Mouse (Mus musculus): ENCODE measurements around the gene Gm20449. TPM values are rescaled to one million over a fixed set of nuclear protein-coding genes. Genes with fewer than 3 reads are reported as not detected.
"Not testable (repeated sequence)": the region's sequence is repeated elsewhere in the genome, so short reads cannot be mapped to it uniquely, and the experiment has no call there.

Gene Gm20449
- under 1 TPM in 1 of 2 experiments, not detected in 1; 0.15 TPM for total RNA-seq (2021)
- long read RNA-seq, experiment 1, result 0 reads
- long read RNA-seq, experiment 2, result 0 reads

- peak; percentile 99 for DNase-seq
Measured at GRCm38 (mm10) chr7:41499389-41500049, at the start of gene Gm20449, which contains the start of gene AW146154. Gm20449 (minus strand) TSS chr7:41499417. AW146154 (minus strand) TSS chr7:41499890.

DNA sequence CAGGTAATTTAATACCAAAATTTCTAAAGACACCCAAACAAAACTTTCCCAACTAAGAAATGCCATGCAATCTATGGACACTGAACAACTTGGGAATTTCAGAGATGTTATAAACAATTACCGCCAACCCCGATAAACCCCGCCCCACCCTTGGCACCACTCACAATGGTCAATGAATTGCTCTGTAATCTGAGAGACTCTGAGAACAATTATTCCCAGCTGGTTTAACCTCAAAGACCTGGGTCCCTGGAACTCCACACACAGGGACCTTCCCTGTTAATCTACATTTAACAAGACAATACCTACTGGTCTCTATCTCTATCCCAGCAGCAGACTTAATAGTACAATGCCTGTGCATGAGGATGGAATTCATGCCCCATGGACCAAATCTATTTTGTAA lies 13.5 kb upstream of the Gm20449 start:
- DNase-seq, result no peak

DNA sequence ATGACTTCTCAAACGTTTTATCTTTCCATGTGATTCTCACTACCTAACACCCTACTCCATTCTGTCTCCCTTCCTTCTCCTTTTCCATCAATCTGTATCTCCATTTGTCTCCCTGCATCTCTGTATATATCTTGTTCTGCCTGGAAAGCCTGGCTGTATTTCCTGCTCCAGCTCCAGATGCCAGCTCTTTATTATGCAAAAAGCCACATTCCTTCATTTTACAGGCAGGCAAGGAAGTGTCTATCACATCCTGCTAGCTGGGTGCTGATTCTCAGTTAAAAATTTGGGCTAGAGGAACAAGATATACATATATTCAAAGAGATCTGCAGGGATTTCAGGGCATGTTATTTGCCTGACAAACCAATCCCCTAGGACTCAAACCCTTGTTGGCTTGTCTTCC lies 13.0 kb upstream of the Gm20449 start:
- DNase-seq, result no peak

DNA sequence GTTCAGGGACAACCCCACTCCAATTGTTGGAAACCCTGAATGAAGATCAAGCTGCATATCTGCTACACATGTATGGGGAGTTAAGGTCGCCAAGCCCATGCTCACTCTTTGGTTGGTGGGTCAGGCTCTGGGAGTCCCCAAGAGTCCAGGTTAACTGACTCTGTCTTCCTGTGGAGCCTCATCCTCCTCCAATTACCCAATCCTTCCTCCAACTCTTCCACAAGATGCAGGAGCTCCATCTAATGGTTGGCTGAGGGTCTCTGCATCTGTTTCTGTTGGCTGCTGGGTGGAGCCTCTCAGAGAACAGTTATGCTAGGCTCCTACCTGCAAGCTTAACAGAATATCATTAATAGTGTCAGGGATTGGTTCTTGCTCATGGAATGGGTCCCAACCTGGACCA lies 3.2 kb upstream of the Gm20449 start:
- DNase-seq, result no peak

- DNase-seq, result peak; percentile 72
Measured at GRCm38 (mm10) chr7:41500151-41500934, 1.1 kb upstream of the Gm20449 start.

- DNase-seq, result not testable (repeated sequence)
Measured at GRCm38 (mm10) chr7:41499018-41499388, 214 bp downstream of the Gm20449 start.

DNA sequence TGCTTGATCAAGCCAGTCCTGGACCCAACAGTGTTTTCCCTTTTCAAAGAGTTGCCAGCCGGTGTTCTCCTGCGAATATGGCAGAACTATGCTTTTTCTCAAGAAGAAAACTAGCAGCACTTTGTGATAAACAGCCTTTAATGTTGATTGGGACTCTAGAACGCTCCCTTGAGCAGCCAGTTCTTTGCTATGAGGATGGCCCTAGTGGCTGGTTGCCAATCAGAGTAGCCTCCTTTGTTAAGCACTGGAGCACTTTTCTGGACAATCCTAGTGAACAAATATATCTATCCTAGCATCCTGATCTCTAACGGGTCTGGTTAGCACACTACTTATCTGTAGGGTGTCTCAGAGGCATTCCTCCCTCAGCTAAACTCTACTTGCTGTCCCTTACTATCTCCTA lies 753 bp downstream of the Gm20449 start:
- not testable (repeated sequence) for DNase-seq

DNA sequence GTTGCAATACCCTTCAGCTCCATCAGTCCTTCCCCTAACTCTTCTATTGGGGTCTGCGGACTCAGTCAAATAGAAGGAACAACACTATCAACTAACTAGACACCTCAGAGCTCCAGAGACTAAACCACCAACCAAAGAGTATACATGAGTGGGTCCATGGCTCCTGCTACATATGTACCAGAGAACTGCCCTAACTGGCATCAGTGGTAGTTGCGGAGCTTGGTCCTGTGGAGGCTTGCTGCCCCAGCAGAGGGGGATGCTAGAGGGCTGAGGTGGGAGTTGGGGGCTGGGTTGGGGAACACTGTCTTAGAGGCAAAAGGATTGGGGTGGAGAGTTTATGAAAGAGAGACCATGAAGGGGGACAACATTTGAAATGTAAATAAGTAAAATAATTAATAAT lies 1.3 kb downstream of the Gm20449 start:
- no peak for DNase-seq

DNA sequence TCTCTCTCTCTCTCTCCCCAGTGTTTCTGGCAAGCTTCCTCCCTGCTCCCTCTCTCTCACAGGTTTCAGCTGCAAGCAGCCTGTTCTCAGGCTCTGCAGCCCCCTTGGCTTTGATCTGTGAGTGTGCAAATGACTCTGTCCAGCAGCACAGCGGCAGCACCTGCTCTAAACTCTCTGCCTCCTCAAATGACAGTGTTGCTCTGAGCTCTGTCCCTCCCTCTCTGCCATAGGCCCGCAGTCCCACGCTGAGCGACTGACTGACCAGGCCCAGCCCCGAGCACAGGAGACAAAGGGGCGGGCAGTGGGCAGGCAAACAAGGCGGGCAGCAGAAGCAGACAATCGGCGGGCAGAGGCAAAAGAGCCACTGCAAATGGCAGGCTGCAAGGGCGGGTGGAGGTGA lies 47.4 kb downstream of the Gm20449 start:
- no peak for DNase-seq

GRCm38 (mm10) chr7:41448596-41448995 lies 50.6 kb downstream of the Gm20449 start, which contains the start of gene Vmn2r57:
Vmn2r57 (minus strand) TSS chr7:41448696.
- not testable (repeated sequence) for DNase-seq

DNA sequence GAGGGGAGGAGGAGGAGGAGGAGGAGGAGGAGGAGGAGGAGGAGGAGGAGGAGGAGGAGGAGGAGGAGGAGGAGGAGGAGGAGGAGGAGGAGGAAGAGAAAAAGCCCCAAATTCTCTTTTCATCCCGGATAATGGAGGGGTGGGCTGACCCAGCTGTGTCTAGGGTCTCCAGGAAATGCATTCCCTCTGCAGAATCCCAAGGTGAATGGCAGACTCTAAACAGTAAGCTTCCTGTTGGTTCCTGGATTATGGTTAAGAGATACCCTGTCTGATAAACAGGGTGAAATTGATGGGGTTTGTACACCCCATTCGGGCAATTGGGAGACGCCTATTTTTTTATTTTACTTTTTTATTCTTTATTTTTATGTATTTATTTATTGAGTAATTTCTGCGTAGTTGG lies 105.1 kb downstream of the Gm20449 start:
- no peak for DNase-seq

GRCm38 (mm10) chr7:41393048-41393971 lies 105.9 kb downstream of the Gm20449 start, which contains the start of gene AI987944:
AI987944 (minus strand) TSS chr7:41393379.
- DNase-seq, result peak; percentile 87

Other genes starting within 250 kb of the Gm20449 start
- 10 to 100 TPM; 10.3 to 13.0 TPM for gene AI987944, start 106.0 kb downstream of the Gm20449 start, total RNA-seq (2021)
- gene Vmn2r57, start 50.7 kb downstream of the Gm20449 start, total RNA-seq (2021), result under 1 TPM; 0.15 to 0.18 TPM
- gene AW146154, start 473 bp upstream of the Gm20449 start, total RNA-seq (2021), result 10 to 100 TPM in 1 of 2 experiments, 1 to 10 TPM in 1; 8.6 to 12.1 TPM
- gene Gm6871, start 74.2 kb upstream of the Gm20449 start, total RNA-seq (2021), result under 1 TPM in 1 of 2 experiments, not detected in 1; 0.27 TPM
- gene 2610021A01Rik, start 99.8 kb upstream of the Gm20449 start, total RNA-seq (2021), result 10 to 100 TPM; 13.4 to 19.7 TPM
- gene Zfp788, start 133.8 kb upstream of the Gm20449 start, total RNA-seq (2021), result 10 to 100 TPM in 1 of 2 experiments, 1 to 10 TPM in 1; 9.8 to 13.5 TPM